In genomic region chr2:78189620-78190019, GRCm38 (mm10) we compare ENCODE assay signal across 9 mouse cellular contexts.
A peak's percentile ranks its signal among the peaks of the same experiment; 100 is the strongest.
DNase-seq lines count a peak whose midpoint lies in the region; ATAC-seq lines count a peak whose summit lies in the region.
"Had no signal": no experiment of that assay in that cellular context is flagged by ENCODE, and none has a peak within 500 bp of the region (broad histone marks: within the 10 kb centered on the region; RNA-seq: fewer than 3 reads in every experiment).

No protein-coding gene starts in this region.

- DNase-seq in cerebellum, postnatal 10 days: peak; percentile 64
- no peak for DNase-seq in cerebellum, adult 9-11 months
- no peak for DNase-seq in midbrain, embryonic 11.5 days (ENCODE audit: low spot score, missing footprints)
- DNase-seq in spleen, postnatal 4 days (ENCODE audit: low spot score in 2 of 2): no peak
- no peak for DNase-seq in adrenal gland, adult 8-10 months

- H3K9ac ChIP-seq in midbrain, embryonic 11.5 days (ENCODE audit: low read length): no peak overlapping the region
- no peak overlapping the region for H3K9ac ChIP-seq in midbrain, embryonic 16.5 days (ENCODE audit: low read depth, low read length)
- H3K9ac ChIP-seq in hindbrain, embryonic 16.5 days (ENCODE audit: low read depth, low read length): no peak overlapping the region
- H3K9ac ChIP-seq in stomach, embryonic 14.5 days (replicated peaks; ENCODE audit: low read depth, low read length): no peak overlapping the region

- no peaks in the 10 kb centered on the region for H3K9me3 ChIP-seq in midbrain, embryonic 11.5 days (ENCODE audit: control insufficient read depth, low read length)
- no peaks in the 10 kb centered on the region for H3K9me3 ChIP-seq in midbrain, embryonic 16.5 days (replicated peaks; ENCODE audit: control insufficient read depth, low read length, poor library complexity, severe bottlenecking)
- H3K9me3 ChIP-seq in hindbrain, embryonic 16.5 days (ENCODE audit: control insufficient read depth, low read length): no peaks in the 10 kb centered on the region
- H3K9me3 ChIP-seq in stomach, embryonic 14.5 days (ENCODE audit: control insufficient read depth, low read depth, low read length): no peaks in the 10 kb centered on the region

- no peaks in the 10 kb centered on the region for H3K36me3 ChIP-seq in midbrain, embryonic 11.5 days (ENCODE audit: control insufficient read depth, insufficient read depth, low read length)
- no peaks in the 10 kb centered on the region for H3K36me3 ChIP-seq in midbrain, embryonic 16.5 days (ENCODE audit: control insufficient read depth, insufficient read depth, low read length)
- H3K36me3 ChIP-seq in hindbrain, embryonic 16.5 days (ENCODE audit: control insufficient read depth, insufficient read depth, low read length): no peaks in the 10 kb centered on the region
- no peaks in the 10 kb centered on the region for H3K36me3 ChIP-seq in stomach, embryonic 14.5 days (ENCODE audit: control insufficient read depth, insufficient read depth, low read length)

- no peak overlapping the region for H3K27ac ChIP-seq in midbrain, embryonic 11.5 days (ENCODE audit: low read depth, low read length)
- H3K27ac ChIP-seq in midbrain, embryonic 16.5 days (ENCODE audit: low read length): no peak overlapping the region
- no peak overlapping the region for H3K27ac ChIP-seq in hindbrain, embryonic 16.5 days (ENCODE audit: low read depth, low read length)
- H3K27ac ChIP-seq in stomach, embryonic 14.5 days (ENCODE audit: low read length): no peak overlapping the region
- H3K27ac ChIP-seq: left cerebral cortex, adult 2 months had no signal

- WGBS in midbrain, embryonic 11.5 days: 16% methylated on average over 1 of the region's 1 CpGs
- 17% methylated on average over 1 of the region's 1 CpGs for WGBS in midbrain, embryonic 16.5 days
- 0% methylated on average over 1 of the region's 1 CpGs for WGBS in hindbrain, embryonic 16.5 days
- WGBS in stomach, embryonic 14.5 days: 4% methylated on average over 1 of the region's 1 CpGs

- no peaks in the 10 kb centered on the region for H3K27me3 ChIP-seq in midbrain, embryonic 11.5 days (ENCODE audit: control insufficient read depth, insufficient read depth, low read length)
- no peaks in the 10 kb centered on the region for H3K27me3 ChIP-seq in midbrain, embryonic 16.5 days (ENCODE audit: control insufficient read depth, insufficient read depth, low read depth, low read length)
- no peaks in the 10 kb centered on the region for H3K27me3 ChIP-seq in hindbrain, embryonic 16.5 days (replicated peaks; ENCODE audit: control insufficient read depth, insufficient read depth, low read length)
- H3K27me3 ChIP-seq in stomach, embryonic 14.5 days (ENCODE audit: control insufficient read depth, insufficient read depth, low read length): no peaks in the 10 kb centered on the region

- H3K4me1 ChIP-seq in midbrain, embryonic 11.5 days (ENCODE audit: control insufficient read depth, insufficient read depth, low read length): peaks cover 2% of the 10 kb centered on the region; the same call in 1 of the 2 replicates
- H3K4me1 ChIP-seq in midbrain, embryonic 16.5 days (ENCODE audit: control insufficient read depth, insufficient read depth, low read length): no peaks in the 10 kb centered on the region
- H3K4me1 ChIP-seq in hindbrain, embryonic 16.5 days (ENCODE audit: control insufficient read depth, insufficient read depth, low read depth, low read length): no peaks in the 10 kb centered on the region
- H3K4me1 ChIP-seq in stomach, embryonic 14.5 days (ENCODE audit: control insufficient read depth, insufficient read depth, low read length): no peaks in the 10 kb centered on the region

- ATAC-seq in midbrain, embryonic 11.5 days (ENCODE audit: low FRiP score): peak; percentile 74
- no peak for ATAC-seq in midbrain, embryonic 16.5 days
- peak; percentile 65; the same call in 1 of the 2 replicates for ATAC-seq in hindbrain, embryonic 16.5 days
- peak; percentile 56; the same call in 1 of the 2 replicates for ATAC-seq in stomach, embryonic 14.5 days (ENCODE audit: insufficient number of reproducible peaks, insufficient read depth, low FRiP score, low read depth)

- H3K4me3 ChIP-seq in midbrain, embryonic 11.5 days (ENCODE audit: low read depth, low read length): no peak overlapping the region
- no peak overlapping the region for H3K4me3 ChIP-seq in midbrain, embryonic 16.5 days (ENCODE audit: low read depth, low read length)
- no peak overlapping the region for H3K4me3 ChIP-seq in hindbrain, embryonic 16.5 days (ENCODE audit: low read length)
- no peak overlapping the region for H3K4me3 ChIP-seq in stomach, embryonic 14.5 days (ENCODE audit: low read depth, low read length)
- H3K4me3 ChIP-seq: left cerebral cortex, adult 2 months had no signal

- H3K4me2 ChIP-seq in midbrain, embryonic 11.5 days: no peak overlapping the region
- H3K4me2 ChIP-seq in midbrain, embryonic 16.5 days (ENCODE audit: low read length): no peak overlapping the region
- no peak overlapping the region for H3K4me2 ChIP-seq in hindbrain, embryonic 16.5 days (ENCODE audit: low read length)
- H3K4me2 ChIP-seq in stomach, embryonic 14.5 days (replicated peaks; ENCODE audit: low read depth, low read length): no peak overlapping the region

Comparison
In these comparisons a context has a peak if more than half of its experiments do, and no peak if none do; other contexts are left out.
1. DNase-seq: peak in cerebellum, postnatal 10 days (2 of 2); none in cerebellum, adult 9-11 months (single experiment), midbrain, embryonic 11.5 days (single experiment), spleen, postnatal 4 days (0 of 2) and adrenal gland, adult 8-10 months (single experiment).